Mouse (Mus musculus) liver, embryonic 15.5 days (tissue): ENCODE data around the gene Cst13. TPM values are rescaled to one million over a fixed set of nuclear protein-coding genes. Genes with fewer than 3 reads are reported as not detected.
"Not testable (repeated sequence)": the region's sequence is repeated elsewhere in the genome, so short reads cannot be mapped to it uniquely, and the experiment has no call there.

Source experiments
- ATAC-seq: fragments of 200-750 bp; cut with Nextera tagmentation; 2 replicates; pipeline ENCODE4 v1.8.0; 2017; ENCODE audit warnings: moderate number of reproducible peaks, mild to moderate bottlenecking, moderate library complexity; ENCODE audit not compliant: insufficient read depth
- H3K27ac ChIP-seq: fragments of 300-500 bp; sonication (generic); replicated peaks from 2 replicates; pipeline ENCODE4 v1.5.1; 2015; ENCODE audit warnings: mild to moderate bottlenecking, inconsistent platforms
- H3K27me3 ChIP-seq: fragments of 300-500 bp; sonication (generic); 2 replicates; pipeline ENCODE4 v1.6.1; 2015; ENCODE audit warnings: mild to moderate bottlenecking, inconsistent platforms
- H3K36me3 ChIP-seq: fragments of 300-500 bp; sonication (generic); replicated peaks from 2 replicates; pipeline ENCODE4 v1.6.1; 2015; ENCODE audit warnings: moderate library complexity, mild to moderate bottlenecking, inconsistent platforms
- H3K4me1 ChIP-seq: fragments of 300-500 bp; sonication (generic); replicated peaks from 2 replicates; pipeline ENCODE4 v1.6.1; 2015; ENCODE audit warnings: inconsistent platforms
- H3K4me2 ChIP-seq: fragments of 300-500 bp; sonication (generic); 2 replicates; pipeline ENCODE4 v1.6.1; 2015; ENCODE audit warnings: moderate library complexity, mild to moderate bottlenecking, inconsistent platforms
- H3K4me3 ChIP-seq: fragments of 300-500 bp; sonication (generic); replicated peaks from 2 replicates; pipeline ENCODE4 v1.5.1; 2015; ENCODE audit warnings: mild to moderate bottlenecking, inconsistent platforms
- H3K9ac ChIP-seq: fragments of 300-500 bp; sonication (generic); 2 replicates; pipeline ENCODE4 v1.6.1; 2015; ENCODE audit warnings: moderate library complexity, mild to moderate bottlenecking, inconsistent platforms
- H3K9me3 ChIP-seq: fragments of 300-500 bp; sonication (generic); replicated peaks from 2 replicates; pipeline ENCODE4 v1.6.1; 2016; ENCODE audit warnings: inconsistent platforms
- WGBS: fragments of 180-500 bp; shearing (Covaris S2); methylation state at CpG from one replicate; pipeline ENCODE4 v1.1.7; 2015; ENCODE audit warnings: mixed read lengths; ENCODE audit not compliant: insufficient replicate concordance; 5-methylcytosine and 5-hydroxymethylcytosine counted together
- polyA plus RNA-seq: library from polyadenylated mRNA; unstranded; fragments of >200 nt; fragmentation: Nextera tagmentation; extraction: Ambion mirVana; gene quantifications from 2 replicates; pipeline ENCODE4 v1.2.1, GENCODE M21; 2015

The Cst13 gene
- polyA plus RNA-seq = not detected in 2 replicates

GRCm38 (mm10) chr2:148819909-148820308 is at the start of gene Cst13:
Cst13 (plus strand) TSS chr2:148820081.
- H3K4me1 ChIP-seq = no peaks in the 10 kb centered on the region
- H3K36me3 ChIP-seq = no peaks in the 10 kb centered on the region
- H3K27me3 ChIP-seq = no peaks in the 10 kb centered on the region
- no peak within 1 kb of the TSS for H3K9ac ChIP-seq
- H3K4me3 ChIP-seq = no peak within 1 kb of the TSS
- H3K27ac ChIP-seq = no peak within 1 kb of the TSS
- no peaks in the 10 kb centered on the region for H3K9me3 ChIP-seq
- H3K4me2 ChIP-seq = no peak within 1 kb of the TSS
- ATAC-seq = no peak

GRCm38 (mm10) chr2:148771397-148771796 is 48.5 kb upstream of the Cst13 start, which contains the start of gene Cst11:
Cst11 (minus strand) TSS chr2:148771497.
- H3K4me1 ChIP-seq, H3K27me3 ChIP-seq, H3K27ac ChIP-seq, H3K36me3 ChIP-seq, H3K4me3 ChIP-seq, H3K4me2 ChIP-seq, ATAC-seq, H3K9ac ChIP-seq, H3K9me3 ChIP-seq: not testable (repeated sequence)
- WGBS = 54% methylated on average over 4 of the region's 4 CpGs

- no peaks in the 10 kb centered on the region for H3K36me3 ChIP-seq
- no peak within 1 kb of the TSS for H3K4me2 ChIP-seq
- no peak within 1 kb of the TSS for H3K27ac ChIP-seq
- 6% methylated on average over 1 of the region's 1 CpGs for WGBS
- no peak within 1 kb of the TSS for H3K9ac ChIP-seq
- H3K4me1 ChIP-seq = no peaks in the 10 kb centered on the region
- H3K4me3 ChIP-seq = no peak within 1 kb of the TSS
- no peak for ATAC-seq
- H3K27me3 ChIP-seq = no peaks in the 10 kb centered on the region
- no peaks in the 10 kb centered on the region for H3K9me3 ChIP-seq
These were observed 38.2 kb upstream of the Cst13 start, which contains the start of gene 8030411F24Rik for GRCm38 (mm10) chr2:148781709-148782108. 8030411F24Rik (plus strand) TSS chr2:148782009.

- Histone ChIP-seq H3K9me3 (no peaks in the 10 kb centered on the region), H3K27me3 (no peaks in the 10 kb centered on the region), H3K27ac (no peak within 1 kb of the TSS), H3K4me1 (no peaks in the 10 kb centered on the region), H3K4me3 (no peak within 1 kb of the TSS), H3K9ac (no peak within 1 kb of the TSS), H3K4me2 (no peak within 1 kb of the TSS), H3K36me3 (no peaks in the 10 kb centered on the region)
- ATAC-seq = no peak
- 69% methylated on average over 6 of the region's 6 CpGs for WGBS
These were observed 30.7 kb upstream of the Cst13 start, which contains the start of gene Cst12 for GRCm38 (mm10) chr2:148789142-148789541. Cst12 (plus strand) TSS chr2:148789361.

- no peak for ATAC-seq
- H3K27me3 ChIP-seq = no peaks in the 10 kb centered on the region
- no peaks in the 10 kb centered on the region for H3K4me1 ChIP-seq
- no peak within 1 kb of the TSS for H3K9ac ChIP-seq
- no peak within 1 kb of the TSS for H3K4me2 ChIP-seq
- H3K9me3 ChIP-seq = no peaks in the 10 kb centered on the region
- WGBS = 44% methylated on average over 1 of the region's 1 CpGs
- H3K36me3 ChIP-seq = no peaks in the 10 kb centered on the region
- no peak within 1 kb of the TSS for H3K4me3 ChIP-seq
- H3K27ac ChIP-seq = no peak within 1 kb of the TSS
These were observed 21.4 kb upstream of the Cst13 start, which contains the start of gene Cst8 for GRCm38 (mm10) chr2:148798485-148798884. Cst8 (plus strand) TSS chr2:148798785.

GRCm38 (mm10) chr2:148801491-148801921 is 18.4 kb upstream of the Cst13 start:
- no peak overlapping the region for H3K4me3 ChIP-seq
- H3K27me3 ChIP-seq = no peaks in the 10 kb centered on the region
- no peak overlapping the region for H3K4me2 ChIP-seq
- ATAC-seq = peak; percentile 63
- H3K27ac ChIP-seq = no peak overlapping the region
- 14% methylated on average over 3 of the region's 3 CpGs for WGBS
- H3K9me3 ChIP-seq = no peaks in the 10 kb centered on the region
- H3K9ac ChIP-seq = no peak overlapping the region
- no peaks in the 10 kb centered on the region for H3K4me1 ChIP-seq
- H3K36me3 ChIP-seq = no peaks in the 10 kb centered on the region

GRCm38 (mm10) chr2:148806696-148807095 is 13.2 kb upstream of the Cst13 start:
- WGBS = 56% methylated on average over 6 of the region's 6 CpGs
- H3K4me2 ChIP-seq = no peak overlapping the region
- no peak overlapping the region for H3K27ac ChIP-seq
- H3K36me3 ChIP-seq = no peaks in the 10 kb centered on the region
- H3K4me1 ChIP-seq = no peaks in the 10 kb centered on the region
- ATAC-seq = no peak
- H3K4me3 ChIP-seq = no peak overlapping the region
- no peaks in the 10 kb centered on the region for H3K27me3 ChIP-seq
- no peak overlapping the region for H3K9ac ChIP-seq
- H3K9me3 ChIP-seq = no peaks in the 10 kb centered on the region

GRCm38 (mm10) chr2:148825986-148826385 is 6.1 kb downstream of the Cst13 start:
- H3K9me3 ChIP-seq = no peaks in the 10 kb centered on the region
- no peak overlapping the region for H3K9ac ChIP-seq
- H3K4me1 ChIP-seq = no peaks in the 10 kb centered on the region
- no peaks in the 10 kb centered on the region for H3K36me3 ChIP-seq
- H3K4me3 ChIP-seq = no peak overlapping the region
- H3K4me2 ChIP-seq = no peak overlapping the region
- H3K27me3 ChIP-seq = no peaks in the 10 kb centered on the region
- 39% methylated on average over 1 of the region's 1 CpGs for WGBS
- H3K27ac ChIP-seq = no peak overlapping the region
- no peak for ATAC-seq

- H3K9me3 ChIP-seq = no peaks in the 10 kb centered on the region
- no peaks in the 10 kb centered on the region for H3K4me1 ChIP-seq
- no peak within 1 kb of the TSS for H3K9ac ChIP-seq
- 39% methylated on average over 4 of the region's 4 CpGs for WGBS
- H3K4me2 ChIP-seq = no peak within 1 kb of the TSS
- no peak within 1 kb of the TSS for H3K27ac ChIP-seq
- no peaks in the 10 kb centered on the region for H3K27me3 ChIP-seq
- no peak within 1 kb of the TSS for H3K4me3 ChIP-seq
- H3K36me3 ChIP-seq = no peaks in the 10 kb centered on the region
- no peak for ATAC-seq
These were observed 15.0 kb downstream of the Cst13 start, which contains the start of gene Cst9 for GRCm38 (mm10) chr2:148834912-148835311. Cst9 (plus strand) TSS chr2:148835147.

GRCm38 (mm10) chr2:148838075-148838777 is 18.3 kb downstream of the Cst13 start:
- no peak for ATAC-seq
- Histone ChIP-seq H3K4me2 (no peak overlapping the region), H3K4me3 (no peak overlapping the region), H3K4me1 (no peaks in the 10 kb centered on the region), H3K27ac (no peak overlapping the region), H3K36me3 (no peaks in the 10 kb centered on the region), H3K9me3 (no peaks in the 10 kb centered on the region), H3K9ac (no peak overlapping the region), H3K27me3 (no peaks in the 10 kb centered on the region)
- 68% methylated on average over 5 of the region's 5 CpGs for WGBS

- H3K27me3 ChIP-seq = no peaks in the 10 kb centered on the region
- no peak overlapping the region for H3K27ac ChIP-seq
- no peak overlapping the region for H3K4me3 ChIP-seq
- no peaks in the 10 kb centered on the region for H3K9me3 ChIP-seq
- H3K9ac ChIP-seq = no peak overlapping the region
- 42% methylated on average over 2 of the region's 2 CpGs for WGBS
- ATAC-seq = no peak
- no peak overlapping the region for H3K4me2 ChIP-seq
- no peaks in the 10 kb centered on the region for H3K36me3 ChIP-seq
- no peaks in the 10 kb centered on the region for H3K4me1 ChIP-seq
These were observed 19.3 kb downstream of the Cst13 start for GRCm38 (mm10) chr2:148839224-148839623.
